Mouse (Mus musculus): ENCODE measurements at regions not wholly inside any gene's neighbourhood (a gene's known extent, or its start where the extent isn't known, plus 50 kb on each side); places are given as distances from the start of the nearest gene placed in this dataset.

- intact Hi-C loops (cut with DNase I): no loop called here
Measured at GRCm38 (mm10) chr12:31130434-31130833, 56.8 kb downstream of the Fam110c start.

DNA sequence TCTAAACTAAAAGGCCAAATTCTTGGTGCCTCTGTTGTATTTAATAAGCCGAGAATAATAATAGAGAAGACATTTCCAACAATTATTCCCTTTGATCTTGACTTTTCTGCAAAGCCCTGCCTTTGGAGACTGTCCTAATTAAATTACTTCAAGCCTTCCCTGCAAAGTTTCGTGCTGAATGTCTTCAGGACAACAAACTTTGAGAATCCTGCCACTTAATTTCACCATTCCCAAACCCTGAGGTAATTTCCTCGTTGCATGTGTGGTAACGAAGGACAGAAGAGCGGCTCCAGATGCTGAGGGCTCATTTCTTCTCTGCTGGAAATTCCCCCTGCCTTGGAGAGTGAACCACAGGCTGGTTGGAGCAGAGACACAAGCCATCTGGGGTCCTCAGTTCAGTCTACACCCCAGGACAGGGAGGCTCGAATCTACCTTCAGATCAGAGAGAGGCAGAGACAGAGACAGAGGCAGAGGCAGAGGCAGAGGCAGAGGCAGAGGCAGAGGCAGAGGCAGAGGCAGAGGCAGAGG is 60.9 kb downstream of the Fam110c start:
- intact Hi-C loops (cut with DNase I): no loop called here

DNA sequence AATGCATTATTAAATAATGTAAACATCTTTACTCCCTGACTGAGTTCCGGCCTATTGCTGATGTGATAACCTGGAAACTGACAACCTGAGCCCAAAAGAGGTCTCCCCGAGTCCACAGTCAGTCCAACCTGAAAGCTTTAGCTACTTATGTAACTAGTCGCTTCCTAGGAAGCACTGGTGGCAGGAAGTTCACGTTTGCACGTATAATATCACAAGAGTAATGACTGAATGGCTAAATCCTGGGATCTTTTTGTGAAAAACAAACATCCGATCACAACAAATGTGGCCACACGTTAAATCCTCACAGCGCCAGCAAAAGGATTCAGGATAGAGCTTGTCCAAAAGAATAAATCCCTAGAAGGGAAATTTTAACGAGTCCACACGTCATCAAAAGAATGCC is 62.7 kb downstream of the Fam110c start:
- intact Hi-C loops (cut with DNase I): no loop called here

DNA sequence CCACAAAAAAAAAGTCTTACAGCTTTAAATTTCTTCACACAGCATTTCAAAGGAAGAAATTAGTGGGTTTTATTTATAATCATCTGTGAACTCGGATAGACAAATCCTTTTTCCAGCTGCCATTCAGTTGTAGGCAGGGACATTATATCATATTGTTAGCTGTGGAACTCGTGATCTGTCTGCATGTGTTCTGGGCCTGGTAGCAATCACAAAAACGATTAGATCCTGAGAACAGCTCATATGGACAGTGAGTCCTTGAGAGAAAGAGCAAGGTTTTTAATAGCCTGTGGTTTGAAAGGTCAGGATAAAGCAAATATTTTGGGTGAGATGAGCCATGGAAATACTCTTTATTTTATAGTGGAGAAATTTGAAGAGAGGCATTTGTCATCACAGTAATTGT is 63.2 kb downstream of the Fam110c start:
- intact Hi-C loops (cut with DNase I): no loop called here

- intact Hi-C loops (cut with DNase I): no loop called here
Measured at GRCm38 (mm10) chr12:31137431-31137830, 63.8 kb downstream of the Fam110c start.

- intact Hi-C loops (cut with DNase I): no loop called here
Measured at GRCm38 (mm10) chr12:31139853-31140252, 66.2 kb downstream of the Fam110c start.

- intact Hi-C loops (cut with DNase I): no loop called here
Measured at GRCm38 (mm10) chr12:31143266-31143665, 69.6 kb downstream of the Fam110c start.

- intact Hi-C loops (cut with DNase I): no loop called here
Measured at GRCm38 (mm10) chr12:31145032-31145781, 71.5 kb downstream of the Fam110c start.

- intact Hi-C loops (cut with DNase I): no loop called here
Measured at GRCm38 (mm10) chr12:31148417-31149356, 75.0 kb downstream of the Fam110c start.

DNA sequence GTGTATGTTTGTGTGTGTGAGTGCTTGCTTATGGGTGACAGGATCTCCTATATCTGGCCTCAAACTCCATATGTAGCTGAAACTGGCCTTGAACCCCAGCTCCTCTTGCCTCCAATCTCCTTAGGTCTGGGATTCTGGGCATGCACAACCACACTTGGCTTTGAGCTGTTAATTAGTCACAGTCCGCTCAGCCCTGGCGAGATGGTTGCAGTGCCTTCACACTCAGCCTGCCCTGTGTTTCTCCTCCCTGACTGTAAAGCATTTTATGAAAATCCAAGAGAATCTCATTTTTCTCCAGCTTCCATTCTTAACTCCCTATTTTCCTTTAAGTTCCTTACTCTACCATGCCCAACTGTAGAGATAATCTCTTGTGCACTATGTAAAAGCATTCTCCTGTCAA is 80.1 kb downstream of the Fam110c start:
- intact Hi-C loops (cut with DNase I): no loop called here

GRCm38 (mm10) chr12:31154608-31155011 is 80.9 kb downstream of the Fam110c start:
- intact Hi-C loops (cut with DNase I): no loop called here

GRCm38 (mm10) chr12:31156154-31156720 is 82.6 kb downstream of the Fam110c start:
- intact Hi-C loops (cut with DNase I): no loop called here

DNA sequence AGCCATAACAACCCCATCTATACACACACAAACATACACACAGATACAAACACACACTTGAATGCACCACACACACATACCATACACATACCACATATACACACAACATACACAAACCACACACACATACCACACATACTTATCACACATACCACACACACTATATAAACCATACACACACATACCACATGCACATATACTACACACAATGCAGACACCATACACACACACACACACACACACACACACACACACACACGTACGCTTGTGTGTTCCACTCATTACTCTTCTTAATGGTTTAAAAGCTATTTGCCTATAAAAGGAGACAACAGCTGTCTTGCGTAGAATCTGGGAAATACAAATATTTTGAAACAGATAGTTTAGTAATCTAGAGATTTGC is 83.1 kb upstream of the Gm6993 start:
- intact Hi-C loops (cut with DNase I): no loop called here

DNA sequence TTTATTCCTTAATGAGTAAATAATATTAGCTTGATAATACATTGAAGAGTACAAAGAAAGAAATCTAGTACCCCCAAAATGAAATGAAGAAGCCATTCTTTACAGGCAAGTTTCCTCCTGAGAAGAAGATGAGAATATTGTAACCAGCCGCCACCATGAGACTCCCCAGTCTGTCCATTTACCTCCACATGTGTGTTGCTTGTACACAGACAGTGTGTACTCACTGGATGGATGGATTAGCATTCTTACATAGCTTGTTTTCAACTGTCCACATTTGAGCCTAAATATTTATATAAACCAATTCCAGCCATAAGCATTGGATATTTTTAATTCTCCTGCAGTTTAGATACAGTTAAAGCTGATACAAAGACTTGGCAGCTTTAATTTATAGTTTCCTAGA is 82.7 kb upstream of the Gm6993 start:
- intact Hi-C loops (cut with DNase I): no loop called here

- intact Hi-C loops (cut with DNase I): no loop called here
Measured at GRCm38 (mm10) chr12:31158885-31159284, 81.7 kb upstream of the Gm6993 start.

- intact Hi-C loops (cut with DNase I): no loop called here
Measured at GRCm38 (mm10) chr12:31159378-31159777, 81.2 kb upstream of the Gm6993 start.

DNA sequence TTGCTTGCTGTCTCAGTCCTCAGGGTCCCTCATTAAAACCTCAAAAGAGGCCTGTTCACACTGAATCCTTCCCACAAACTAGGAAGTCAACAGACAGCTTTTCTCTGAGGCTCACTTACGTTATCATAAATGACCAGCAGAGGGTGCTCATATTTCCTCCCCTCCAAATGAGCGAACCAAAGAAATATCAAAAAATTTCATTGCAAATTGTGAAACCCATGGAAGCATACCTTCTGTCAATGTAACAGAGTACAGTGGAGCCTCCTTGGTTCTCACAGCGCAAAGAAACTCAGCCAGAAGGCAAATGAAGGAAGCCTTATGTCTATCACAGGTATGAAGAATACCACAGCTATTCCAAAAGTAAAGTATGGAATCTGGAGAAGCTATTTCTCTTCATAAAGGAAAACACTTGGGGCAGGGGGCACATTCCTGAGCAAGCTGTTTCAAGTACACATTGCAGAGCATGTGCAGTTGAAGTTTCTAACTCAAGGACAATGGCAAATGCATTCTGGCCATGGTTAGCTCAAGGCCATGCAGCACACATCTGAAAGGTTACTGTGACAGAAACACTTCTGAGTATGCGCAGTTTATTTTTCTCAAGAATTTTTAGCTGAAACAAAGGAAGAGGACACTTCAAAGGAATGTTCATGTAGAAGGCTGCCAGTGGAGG is 72.2 kb upstream of the Gm6993 start:
- intact Hi-C loops (cut with DNase I): no loop called here

GRCm38 (mm10) chr12:31170111-31170510 is 70.5 kb upstream of the Gm6993 start:
- intact Hi-C loops (cut with DNase I): loop anchor here (5.0 kb wide), 1 partner anchor 92 kb away; no protein-coding TSS in a partner anchor

GRCm38 (mm10) chr12:31170546-31171160 is 69.9 kb upstream of the Gm6993 start:
- intact Hi-C loops (cut with DNase I): loop anchor here (5.0 kb wide), 1 partner anchor 92 kb away; no protein-coding TSS in a partner anchor

DNA sequence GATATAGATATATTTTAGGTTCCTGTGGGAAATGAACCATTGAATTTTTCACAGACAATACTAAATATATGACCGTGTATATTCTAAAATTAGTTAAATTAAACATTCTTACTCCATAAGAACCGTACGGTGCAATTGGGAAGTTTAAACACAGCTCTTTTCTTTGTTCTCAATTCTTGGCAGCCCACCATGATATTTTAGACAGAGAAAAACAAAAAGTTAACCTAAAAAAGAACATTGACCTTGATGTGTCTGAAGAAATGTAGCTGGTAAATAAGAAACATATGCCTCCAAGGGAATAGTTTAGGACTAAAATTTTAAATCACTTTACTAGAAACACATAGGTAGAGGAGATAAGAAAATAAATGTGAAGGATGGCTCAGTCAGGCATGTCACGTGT is 68.6 kb upstream of the Gm6993 start:
- intact Hi-C loops (cut with DNase I): loop anchor here (5.0 kb wide), 1 partner anchor 90 kb away; no protein-coding TSS in a partner anchor

Measured in adrenal gland (tissue).